Mouse (Mus musculus) ovary, postnatal 14 days (tissue): ENCODE measurements around the gene Diras2.
A peak's percentile ranks its signal among the peaks of the same experiment; 100 is the strongest.

Source experiments
- DNase-seq: peaks from one replicate; pipeline ENCODE4 v3.0.0; 2022; ENCODE audit warnings: low spot score

Gene Diras2

DNA sequence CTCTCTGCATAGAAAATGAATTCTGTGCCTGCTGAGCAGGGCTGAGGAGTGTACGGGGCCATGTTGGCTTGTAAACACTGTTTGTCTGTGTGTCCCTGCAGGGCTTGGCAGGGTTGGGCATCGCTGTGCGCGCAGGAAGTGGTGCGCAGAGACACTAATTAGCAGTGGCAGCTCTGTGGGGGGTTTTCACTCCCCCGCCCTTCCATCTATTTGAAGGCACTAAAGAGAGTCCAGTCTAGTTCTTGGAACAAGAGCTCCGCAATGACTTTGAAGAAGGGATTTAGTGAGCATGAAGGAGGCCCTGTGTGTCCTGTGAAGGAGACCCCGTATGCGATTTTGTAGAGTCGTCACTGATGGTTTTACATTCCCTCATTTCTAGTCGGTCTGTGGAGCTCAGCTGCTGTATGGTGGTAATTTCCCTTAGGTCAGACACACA lies 73.2 kb downstream of the Diras2 start:
- DNase-seq: no peak

DNA sequence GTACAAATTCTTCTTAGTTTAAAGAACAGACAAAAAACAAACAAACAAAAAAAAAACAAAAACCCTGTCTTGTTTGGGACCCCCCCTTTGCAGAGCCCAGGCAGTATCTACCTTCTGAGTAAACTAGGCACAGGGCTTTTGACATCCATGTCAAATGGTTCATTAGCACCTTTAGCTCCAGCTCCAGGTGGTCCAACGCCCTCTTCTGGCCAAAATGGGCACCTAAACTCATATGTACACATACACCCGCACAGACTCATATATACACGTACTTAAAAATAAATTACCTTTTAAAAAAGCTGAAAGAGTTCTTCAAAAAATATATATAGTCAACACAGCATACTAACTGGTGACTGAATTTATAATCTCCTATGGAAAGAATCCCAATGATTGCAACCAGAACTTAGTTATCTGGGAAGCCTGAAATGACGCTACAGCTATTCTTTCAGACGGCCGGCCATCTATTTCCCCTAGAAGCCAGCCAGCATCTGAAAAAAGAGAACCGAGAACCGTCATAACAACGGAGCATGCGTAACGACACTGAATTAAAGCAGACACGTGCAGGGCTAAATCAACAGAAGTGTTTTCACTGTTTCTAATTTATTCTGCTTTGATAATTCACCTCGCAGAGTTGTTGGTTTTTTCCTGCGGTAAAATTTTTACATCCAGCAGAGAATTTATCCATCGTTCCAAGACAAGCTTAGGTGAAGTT lies 73.7 kb downstream of the Diras2 start:
- DNase-seq: no peak

DNA sequence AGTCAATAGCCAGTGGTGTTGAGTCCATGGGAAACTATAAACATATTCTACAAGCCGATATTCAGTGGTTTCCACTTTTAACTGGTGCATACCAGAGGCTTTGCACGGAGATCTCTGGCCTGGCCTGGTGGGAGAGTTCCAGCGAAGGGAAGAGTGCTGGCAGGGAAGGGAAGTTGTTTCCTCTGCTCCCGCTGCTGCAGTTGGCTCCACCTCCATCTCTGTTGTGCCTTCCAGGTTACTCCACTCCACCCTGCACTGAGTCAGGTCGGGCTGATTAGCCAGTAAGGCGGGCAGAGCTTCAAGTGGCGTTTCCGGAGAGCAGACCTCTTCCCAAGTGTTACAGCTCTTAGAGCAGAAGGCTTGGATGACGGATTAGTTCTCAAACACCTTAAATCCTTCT lies 75.8 kb downstream of the Diras2 start:
- DNase-seq: peak; percentile 8

DNA sequence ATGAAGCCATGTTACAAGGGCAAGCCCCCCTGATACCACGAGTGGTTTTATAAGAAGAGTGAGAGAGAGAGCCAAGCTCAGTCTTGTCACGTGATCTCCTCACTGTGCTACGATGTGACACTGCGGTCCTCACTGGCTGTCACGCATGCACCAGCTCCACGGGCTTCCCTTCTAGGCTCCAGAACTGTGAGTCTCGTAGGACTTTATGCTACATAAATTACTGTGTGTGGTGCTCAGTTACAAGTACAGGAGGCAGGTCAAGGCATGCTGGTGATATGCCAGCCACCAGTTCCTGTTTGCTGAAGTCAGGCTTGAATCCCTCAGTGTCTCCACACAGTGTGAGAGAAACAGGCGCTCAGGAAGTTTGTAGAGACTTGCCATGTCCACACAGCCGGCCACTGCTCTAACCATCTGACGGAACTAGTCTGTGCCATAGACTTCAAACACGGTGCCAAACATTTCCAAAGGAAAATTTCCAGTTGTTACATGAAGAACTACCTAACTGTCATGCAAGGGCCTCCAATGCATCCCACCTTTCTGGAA lies 76.3 kb downstream of the Diras2 start:
- DNase-seq: no peak
